Mouse (Mus musculus) CH12.LX (cell line): ENCODE data around the gene Pax6. TPM values are rescaled to one million over a fixed set of nuclear protein-coding genes. Genes with fewer than 3 reads are reported as not detected.

Source experiments
- DNase-seq: peaks from one replicate; pipeline ENCODE4 v3.0.0-alpha.2; 2013; ENCODE audit errors: extremely low read depth
- H3K27ac ChIP-seq: 2 replicates; pipeline ENCODE4 v1.5.1; 2012; ENCODE audit warnings: low read depth, mild to moderate bottlenecking, control low read depth, moderate library complexity; ENCODE audit not compliant: insufficient read depth
- H3K27me3 ChIP-seq: replicated peaks from 2 replicates; pipeline ENCODE3; 2012; ENCODE audit warnings: inconsistent platforms
- H3K36me3 ChIP-seq, 2 experiments: replicated peaks in 1 of 2; 2 replicates each; pipeline versions ENCODE3 to v1.6.1; 2012; ENCODE audit warnings: inconsistent platforms in 1 of 2, low read length in 1 of 2, mild to moderate bottlenecking in 1 of 2, mixed read lengths in 1 of 2, moderate library complexity in 1 of 2; ENCODE audit not compliant: control insufficient read depth in 1 of 2, insufficient read depth in 1 of 2
- H3K4me1 ChIP-seq, 2 experiments: 2 replicates each; pipeline ENCODE4 v1.6.1; 2012; ENCODE audit warnings: inconsistent platforms in 1 of 2, moderate library complexity in 1 of 2; ENCODE audit not compliant: insufficient read depth in 2 of 2, control insufficient read depth in 1 of 2
- H3K4me2 ChIP-seq: 2 replicates; pipeline ENCODE4 v1.6.1; 2012; ENCODE audit warnings: low read depth, mild to moderate bottlenecking, control low read depth; ENCODE audit not compliant: poor library complexity, insufficient read depth, severe bottlenecking
- H3K4me3 ChIP-seq, 3 experiments: fragments of 150-350 bp in 1 of 3; sonication (generic) in 1 of 3; replicated peaks in 1 of 3; 2 replicates each; pipeline versions ENCODE3 to v1.5.1; 2011 to 2012; ENCODE audit warnings: low read depth in 2 of 3, low read length in 2 of 3, mild to moderate bottlenecking in 2 of 3, moderate library complexity in 2 of 3, control low read depth in 1 of 3, improper control_type of control experiment in 1 of 3, inconsistent platforms in 1 of 3, mixed read lengths in 1 of 3; ENCODE audit not compliant: poor library complexity in 1 of 3
- H3K79me2 ChIP-seq: replicated peaks from 2 replicates; pipeline ENCODE4 v1.6.1; 2012; ENCODE audit warnings: mild to moderate bottlenecking, moderate library complexity; ENCODE audit not compliant: control insufficient read depth, poor library complexity, insufficient read depth, severe bottlenecking; ENCODE audit errors: extremely low read depth
- H3K9ac ChIP-seq: 2 replicates; pipeline ENCODE4 v1.6.1; 2012; ENCODE audit warnings: low read depth, mild to moderate bottlenecking, control low read depth, moderate library complexity; ENCODE audit not compliant: insufficient read depth
- H3K9me3 ChIP-seq: replicated peaks from 2 replicates; pipeline ENCODE3; 2012; ENCODE audit warnings: low read length, inconsistent platforms, mixed read lengths
- CHD1 ChIP-seq: IDR thresholded peaks from 2 replicates; pipeline ENCODE4 v1.6.1; 2012; ENCODE audit warnings: low read depth, low read length, improper control_type of control experiment, inconsistent platforms
- E2F4 ChIP-seq: IDR thresholded peaks from 2 replicates; pipeline ENCODE4 v1.6.1; 2011; ENCODE audit warnings: low read depth, low read length, improper control_type of control experiment; ENCODE audit not compliant: insufficient replicate concordance
- EP300 ChIP-seq: IDR thresholded peaks from 2 replicates; pipeline ENCODE4 v1.6.1; 2011; ENCODE audit warnings: low read length, improper control_type of control experiment
- GABPA ChIP-seq: IDR thresholded peaks from 2 replicates; pipeline ENCODE4 v1.6.1; 2012; ENCODE audit warnings: low read depth, low read length, improper control_type of control experiment, inconsistent platforms; ENCODE audit not compliant: insufficient replicate concordance
- JUND ChIP-seq: conservative IDR thresholded peaks from 2 replicates; pipeline ENCODE4 v1.6.1; 2011; ENCODE audit warnings: low read depth, low read length, improper control_type of control experiment
- MAFK ChIP-seq: IDR thresholded peaks from 2 replicates; pipeline ENCODE4 v1.6.1; 2011; ENCODE audit warnings: low read length, improper control_type of control experiment; ENCODE audit not compliant: insufficient replicate concordance
- MAX ChIP-seq: IDR thresholded peaks from 2 replicates; pipeline ENCODE4 v1.6.1; 2011; ENCODE audit warnings: low read length, improper control_type of control experiment
- MEF2A ChIP-seq: IDR thresholded peaks from 2 replicates; pipeline ENCODE4 v1.6.1; 2014; ENCODE audit warnings: low read depth, mild to moderate bottlenecking, inconsistent platforms, low read length, improper control_type of control experiment, borderline replicate concordance
- MXI1 ChIP-seq: IDR thresholded peaks from 2 replicates; pipeline ENCODE4 v1.6.1; 2011; ENCODE audit warnings: mild to moderate bottlenecking, low read depth, low read length, improper control_type of control experiment
- NRF1 ChIP-seq: IDR thresholded peaks from 2 replicates; pipeline ENCODE4 v1.6.1; 2014; ENCODE audit warnings: low read depth, mild to moderate bottlenecking, inconsistent platforms, low read length, improper control_type of control experiment, moderate library complexity
- PAX5 ChIP-seq: IDR thresholded peaks from 2 replicates; pipeline ENCODE4 v1.6.1; 2012; ENCODE audit warnings: low read length, inconsistent platforms, mixed read lengths
- RAD21 ChIP-seq: IDR thresholded peaks from 2 replicates; pipeline ENCODE4 v1.6.1; 2011; ENCODE audit warnings: low read depth, mild to moderate bottlenecking, low read length, improper control_type of control experiment, moderate library complexity
- RCOR1 ChIP-seq: conservative IDR thresholded peaks from 2 replicates; pipeline ENCODE4 v1.6.1; 2012; ENCODE audit warnings: low read depth, mild to moderate bottlenecking, inconsistent platforms, low read length, improper control_type of control experiment
- SIN3A ChIP-seq: IDR thresholded peaks from 2 replicates; pipeline ENCODE4 v1.6.1; 2012; ENCODE audit warnings: low read length, improper control_type of control experiment, inconsistent platforms
- SMC3 ChIP-seq: IDR thresholded peaks from 2 replicates; pipeline ENCODE4 v1.6.1; 2011; ENCODE audit warnings: low read depth, low read length, improper control_type of control experiment
- TBP ChIP-seq: conservative IDR thresholded peaks from 2 replicates; pipeline ENCODE4 v1.6.1; 2011; ENCODE audit warnings: low read depth, low read length, improper control_type of control experiment
- USF1 ChIP-seq: IDR thresholded peaks from 2 replicates; pipeline ENCODE4 v1.6.1; 2014; ENCODE audit warnings: low read depth, mild to moderate bottlenecking, inconsistent platforms, low read length, improper control_type of control experiment
- ZC3H11A ChIP-seq: IDR thresholded peaks from 2 replicates; pipeline ENCODE4 v1.6.1; 2012; ENCODE audit warnings: low read depth, mild to moderate bottlenecking, inconsistent platforms, low read length, improper control_type of control experiment
- ZKSCAN1 ChIP-seq: IDR thresholded peaks from 2 replicates; pipeline ENCODE4 v1.6.1; 2012; ENCODE audit warnings: low read depth, inconsistent platforms, low read length, improper control_type of control experiment, borderline replicate concordance
- ZMIZ1 ChIP-seq: IDR thresholded peaks from 2 replicates; pipeline ENCODE4 v1.6.1; 2012; ENCODE audit warnings: low read depth, mild to moderate bottlenecking, inconsistent platforms, low read length, improper control_type of control experiment
- ZNF384 ChIP-seq: IDR thresholded peaks from 2 replicates; pipeline ENCODE4 v1.6.1; 2012; ENCODE audit warnings: low read depth, low read length, improper control_type of control experiment, inconsistent platforms
- dilution Hi-C: fragments of 300-500 bp; cut with MboI; formaldehyde crosslinking; loops from 2 replicates; pipeline ENCODE4 v1.14.3; 2020; ENCODE audit warnings: low sequenced_read_pairs; ENCODE audit not compliant: extremely low pct_unique_long_range_greater_than_20kb, extremely low pct_ligation_motif_present
- in situ Hi-C: fragments of 300-500 bp; cut with MboI; formaldehyde crosslinking; loops from 3 replicates; pipeline ENCODE4 v1.14.3; 2019; ENCODE audit warnings: low sequenced_read_pairs, low pct_ligation_motif_present, low pct_unique_long_range_greater_than_20kb, mixed read lengths
- polyA plus RNA-seq: library from polyadenylated mRNA; unstranded; fragments of >175 nt; gene quantifications from 2 replicates; pipeline ENCODE4 v1.2.1, GENCODE M21; 2012; ENCODE audit warnings: low read depth; ENCODE audit not compliant: insufficient read length
- total RNA-seq, 2 experiments: library from RNA; depleted of rRNA; stranded (reverse); fragments of 300-350 nt in 1 of 2; fragments of >200 nt in 1 of 2; gene quantifications; 2 replicates each; pipeline ENCODE4 v1.2.3; 2012 to 2014

Pax6 gene
- total and polyA plus RNA-seq, 3 experiments = 0.17 to 0.30 TPM; not detected in 1

GRCm38 (mm10) chr2:105705320-105705719, 36.6 kb downstream of the Pax6 start:
- Histone ChIP-seq H3K4me3 (no peak overlapping the region), H3K9ac (no peak overlapping the region), H3K9me3 (no peaks in the 10 kb centered on the region), H3K4me1 (no peaks in the 10 kb centered on the region), H3K4me2 (no peak overlapping the region), H3K36me3 (peaks cover 0 to 17% of the 10 kb centered on the region in 2 experiments), H3K79me2 (no peaks in the 10 kb centered on the region), H3K27me3 (no peaks in the 10 kb centered on the region), H3K27ac (no peak overlapping the region)
- TF ChIP-seq SMC3 (no peak), TBP (no peak), MAFK (no peak), SIN3A (no peak), E2F4 (no peak), JUND (no peak), RAD21 (no peak), GABPA (no peak), USF1 (no peak), CHD1 (no peak), MAX (no peak), ZC3H11A (no peak), ZNF384 (no peak), RCOR1 (no peak), PAX5 (no peak), NRF1 (no peak)
- dilution Hi-C loops = no loop called here
- DNase-seq = no peak
- in situ Hi-C loops = no loop called here

DNA sequence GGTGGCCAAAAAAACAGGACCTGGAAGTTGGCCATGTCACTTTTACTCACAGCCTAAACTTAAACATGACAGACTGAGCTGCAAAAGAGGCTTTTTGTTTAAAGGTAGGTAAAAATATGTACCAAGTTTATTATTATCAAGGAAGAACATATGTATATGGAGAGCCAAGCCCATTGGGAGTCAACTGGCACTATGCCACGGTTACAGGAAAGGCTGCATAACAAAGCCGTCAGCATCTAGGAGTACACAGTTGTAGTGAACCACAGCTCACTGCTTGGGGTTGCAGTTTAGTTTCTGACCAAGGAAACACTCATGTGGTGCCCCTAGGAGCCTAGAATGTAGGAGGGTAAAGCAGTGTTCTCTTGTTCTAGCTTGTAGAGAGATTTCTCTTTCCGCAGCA, 40.4 kb downstream of the Pax6 start:
- H3K27ac ChIP-seq = no peak overlapping the region
- peaks cover 0 to 17% of the 10 kb centered on the region in 2 experiments for H3K36me3 ChIP-seq
- dilution Hi-C loops = no loop called here
- H3K27me3 ChIP-seq = no peaks in the 10 kb centered on the region
- TF ChIP-seq ZMIZ1 (no peak), MEF2A (no peak), ZKSCAN1 (no peak), RCOR1 (no peak), PAX5 (no peak), EP300 (no peak), MAFK (no peak), ZC3H11A (no peak), SMC3 (no peak), JUND (no peak), MXI1 (no peak)
- TF ChIP-seq, all 38 proteins: peak for 0
- no peaks in the 10 kb centered on the region for H3K4me1 ChIP-seq
- no peaks in the 10 kb centered on the region for H3K79me2 ChIP-seq
- H3K4me2 ChIP-seq = no peak overlapping the region
- in situ Hi-C loops = no loop called here
- no peak overlapping the region for H3K4me3 ChIP-seq
- no peaks in the 10 kb centered on the region for H3K9me3 ChIP-seq
- no peak for DNase-seq
- H3K9ac ChIP-seq = no peak overlapping the region
